Mouse (Mus musculus) ovary, postnatal 14 days (tissue): ENCODE measurements around the gene Orm3.
A peak's percentile ranks its signal among the peaks of the same experiment; 100 is the strongest.

Source experiments
- DNase-seq: peaks from one replicate; pipeline ENCODE4 v3.0.0; 2022; ENCODE audit warnings: low spot score

Gene Orm3

GRCm38 (mm10) chr4:63370897-63371296 lies 14.9 kb downstream of the Orm3 start:
- DNase-seq = no peak

GRCm38 (mm10) chr4:63371890-63372289 lies 15.9 kb downstream of the Orm3 start:
- no peak for DNase-seq

- DNase-seq = no peak
These were observed 17.4 kb downstream of the Orm3 start for GRCm38 (mm10) chr4:63373404-63373803.

- DNase-seq = no peak
These were observed 18.4 kb downstream of the Orm3 start for GRCm38 (mm10) chr4:63374331-63374730.

- peak; percentile 36 for DNase-seq
These were observed 19.4 kb downstream of the Orm3 start for GRCm38 (mm10) chr4:63375367-63375766.

GRCm38 (mm10) chr4:63377483-63377882 lies 21.5 kb downstream of the Orm3 start:
- DNase-seq = no peak

- no peak for DNase-seq
These were observed 26.9 kb downstream of the Orm3 start for GRCm38 (mm10) chr4:63382676-63383369.

GRCm38 (mm10) chr4:63383474-63383873 lies 27.5 kb downstream of the Orm3 start:
- no peak for DNase-seq

- no peak for DNase-seq
These were observed 28.3 kb downstream of the Orm3 start for GRCm38 (mm10) chr4:63384262-63384661.

GRCm38 (mm10) chr4:63385253-63385652 lies 29.3 kb downstream of the Orm3 start:
- DNase-seq = no peak

GRCm38 (mm10) chr4:63385784-63386183 lies 29.8 kb downstream of the Orm3 start:
- no peak for DNase-seq

- no peak for DNase-seq
These were observed 32.1 kb downstream of the Orm3 start for GRCm38 (mm10) chr4:63388029-63388428.

GRCm38 (mm10) chr4:63389121-63389886 lies 33.3 kb downstream of the Orm3 start:
- DNase-seq = no peak

GRCm38 (mm10) chr4:63389887-63390528 lies 34.0 kb downstream of the Orm3 start:
- DNase-seq = no peak

- no peak for DNase-seq
These were observed 35.4 kb downstream of the Orm3 start for GRCm38 (mm10) chr4:63391322-63391721.

- no peak for DNase-seq
These were observed 42.1 kb downstream of the Orm3 start for GRCm38 (mm10) chr4:63397981-63398537.

- DNase-seq = no peak
These were observed 43.1 kb downstream of the Orm3 start for GRCm38 (mm10) chr4:63398854-63399609.

- no peak for DNase-seq
These were observed 43.8 kb downstream of the Orm3 start for GRCm38 (mm10) chr4:63399691-63400270.

- no peak for DNase-seq
These were observed 44.8 kb downstream of the Orm3 start for GRCm38 (mm10) chr4:63400541-63401306.

- no peak for DNase-seq
These were observed 45.7 kb downstream of the Orm3 start for GRCm38 (mm10) chr4:63401620-63402019.

GRCm38 (mm10) chr4:63402056-63402455 lies 46.1 kb downstream of the Orm3 start:
- no peak for DNase-seq
